Mouse (Mus musculus) midbrain, embryonic 11.5 days (tissue): ENCODE measurements around the gene Akap6. TPM values are rescaled to one million over a fixed set of nuclear protein-coding genes. Genes with fewer than 3 reads are reported as not detected.
A peak's percentile ranks its signal among the peaks of the same experiment; 100 is the strongest.

ENCODE experiments used
- ATAC-seq: fragments of 200-750 bp; cut with Nextera tagmentation; 2 replicates; pipeline ENCODE4 v1.8.0; 2017; ENCODE audit warnings: moderate TSS enrichment, moderate library complexity; ENCODE audit not compliant: low FRiP score
- DNase-seq: peaks from one replicate; pipeline ENCODE4 v3.0.0; 2015; ENCODE audit warnings: low spot score; ENCODE audit errors: missing footprints
- H3K27ac ChIP-seq: fragments of 300-500 bp; sonication (generic); 2 replicates; pipeline ENCODE4 v1.5.1; 2014; ENCODE audit warnings: low read depth, low read length
- H3K27me3 ChIP-seq: fragments of 300-500 bp; sonication (generic); 2 replicates; pipeline ENCODE4 v1.6.1; 2014; ENCODE audit warnings: mild to moderate bottlenecking, low read length, moderate library complexity, mixed read lengths; ENCODE audit not compliant: control insufficient read depth, insufficient read depth
- H3K36me3 ChIP-seq: fragments of 300-500 bp; sonication (generic); 2 replicates; pipeline ENCODE4 v1.6.1; 2014; ENCODE audit warnings: mild to moderate bottlenecking, low read length, moderate library complexity, mixed read lengths; ENCODE audit not compliant: control insufficient read depth, insufficient read depth
- H3K4me1 ChIP-seq: fragments of 300-500 bp; sonication (generic); 2 replicates; pipeline ENCODE4 v1.6.1; 2014; ENCODE audit warnings: low read length; ENCODE audit not compliant: control insufficient read depth, insufficient read depth
- H3K4me2 ChIP-seq: fragments of 300-500 bp; sonication (generic); 2 replicates; pipeline ENCODE4 v1.6.1; 2014; ENCODE audit warnings: mild to moderate bottlenecking, moderate library complexity
- H3K4me3 ChIP-seq: fragments of 300-500 bp; sonication (generic); 2 replicates; pipeline ENCODE4 v1.5.1; 2014; ENCODE audit warnings: low read depth, low read length
- H3K9ac ChIP-seq: fragments of 300-500 bp; sonication (generic); 2 replicates; pipeline ENCODE4 v1.6.1; 2014; ENCODE audit warnings: low read length
- H3K9me3 ChIP-seq: fragments of 300-500 bp; sonication (generic); 2 replicates; pipeline ENCODE4 v1.6.1; 2016; ENCODE audit warnings: low read length; ENCODE audit not compliant: control insufficient read depth
- WGBS: fragments of 180-500 bp; shearing (Covaris S2); extraction: QIAGEN DNeasy Blood & Tissue Kit; methylation state at CpG from one replicate; pipeline ENCODE4 v1.1.7; 2014; 5-methylcytosine and 5-hydroxymethylcytosine counted together
- polyA plus RNA-seq: library from polyadenylated mRNA; unstranded; fragments of >200 nt; fragmentation: Nextera tagmentation; extraction: Ambion mirVana; gene quantifications from 2 replicates; pipeline ENCODE4 v1.2.1, GENCODE M21; 2014

Gene Akap6
- polyA plus RNA-seq, 1 experiment from 2014 or later, result 16.5 TPM

DNA sequence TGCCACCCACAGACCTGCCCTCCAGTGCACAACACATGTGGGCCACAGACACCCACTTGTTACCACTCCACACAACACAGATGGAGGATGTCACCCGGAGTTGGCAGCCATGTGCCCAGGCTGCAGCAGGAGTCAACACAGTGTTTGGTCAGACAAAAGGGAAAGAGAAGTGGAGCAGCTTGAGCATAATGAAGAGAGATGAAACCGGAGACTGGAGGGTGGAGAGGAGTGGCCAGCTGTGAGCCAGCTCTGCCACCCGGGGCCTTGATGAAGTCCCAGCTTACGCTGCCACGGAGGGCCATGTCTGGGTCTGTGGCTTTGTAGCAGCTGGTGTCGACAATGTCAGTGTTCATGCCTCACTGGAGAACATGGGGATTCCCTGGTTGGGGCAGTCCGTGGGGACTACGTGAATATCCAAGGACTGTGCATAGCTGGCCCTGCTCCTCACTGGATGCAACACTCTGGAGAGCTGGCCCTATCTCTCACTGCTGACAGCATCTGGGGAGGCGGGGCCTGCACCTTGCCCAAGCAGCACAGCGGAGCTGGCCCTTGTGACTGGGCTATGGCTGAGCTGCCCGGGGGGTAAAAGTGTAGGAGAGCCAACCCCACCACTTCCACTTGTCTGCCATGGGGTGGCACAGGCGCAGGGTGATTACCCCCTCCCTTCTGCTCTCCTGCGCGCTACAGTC lies 148.8 kb downstream of the Akap6 start:
- DNase-seq, result peak; percentile 88
- no peaks in the 10 kb centered on the region for H3K27me3 ChIP-seq
- H3K27ac ChIP-seq, result peak overlapping the region; percentile 54
- 53% methylated on average over 12 of the region's 14 CpGs for WGBS
- H3K9me3 ChIP-seq, result no peaks in the 10 kb centered on the region
- H3K4me1 ChIP-seq, result peaks cover 7% of the 10 kb centered on the region
- H3K4me2 ChIP-seq, result no peak overlapping the region
- H3K9ac ChIP-seq, result no peak overlapping the region
- peak; percentile 86 for ATAC-seq
- H3K36me3 ChIP-seq, result no peaks in the 10 kb centered on the region
- H3K4me3 ChIP-seq, result no peak overlapping the region

DNA sequence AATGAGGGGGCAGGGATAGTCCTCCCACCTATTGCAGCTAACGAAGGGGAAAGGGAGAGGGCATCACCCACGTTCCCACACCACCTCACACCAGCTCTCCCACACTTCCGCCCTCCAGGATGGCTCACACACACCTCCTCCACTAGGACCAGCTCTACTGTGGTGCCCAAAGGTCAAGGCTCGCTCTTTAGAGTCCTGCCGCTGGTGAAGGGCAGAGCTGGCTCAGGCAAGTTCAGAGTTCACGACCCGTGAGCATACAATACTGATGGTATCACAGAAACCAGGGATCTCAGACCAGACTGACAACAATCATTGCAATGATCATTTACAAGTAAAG lies 149.3 kb downstream of the Akap6 start:
- H3K4me2 ChIP-seq, result no peak overlapping the region
- WGBS, result 77% methylated on average over 7 of the region's 7 CpGs
- DNase-seq (no peak), ATAC-seq (peak; percentile 46)
- no peak overlapping the region for H3K9ac ChIP-seq
- no peaks in the 10 kb centered on the region for H3K9me3 ChIP-seq
- peaks cover 7% of the 10 kb centered on the region for H3K4me1 ChIP-seq
- no peaks in the 10 kb centered on the region for H3K27me3 ChIP-seq
- no peak overlapping the region for H3K4me3 ChIP-seq
- H3K36me3 ChIP-seq, result no peaks in the 10 kb centered on the region
- no peak overlapping the region for H3K27ac ChIP-seq

DNA sequence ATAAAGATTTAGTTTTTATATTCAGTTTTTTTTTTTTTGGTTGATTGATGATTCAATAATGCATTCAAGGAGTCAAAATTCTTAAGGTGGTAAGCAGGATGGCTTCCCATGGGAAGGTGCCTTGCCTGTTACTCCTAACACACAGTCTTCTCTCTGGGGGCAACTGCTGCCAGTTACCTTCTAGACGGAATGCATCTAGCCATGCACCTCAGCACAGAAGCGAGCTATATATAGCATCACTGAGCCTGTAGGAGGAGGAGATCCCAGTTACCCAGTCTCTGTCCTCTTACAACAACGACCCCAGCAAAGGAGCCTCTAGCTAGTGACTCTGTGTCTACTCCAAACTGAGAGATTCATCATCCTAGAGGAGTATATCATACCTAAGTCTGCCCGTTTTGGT lies 150.1 kb downstream of the Akap6 start:
- Histone ChIP-seq H3K27ac (no peak overlapping the region), H3K9me3 (no peaks in the 10 kb centered on the region), H3K4me3 (no peak overlapping the region), H3K27me3 (no peaks in the 10 kb centered on the region), H3K36me3 (no peaks in the 10 kb centered on the region), H3K4me2 (no peak overlapping the region), H3K4me1 (peaks cover 7% of the 10 kb centered on the region), H3K9ac (no peak overlapping the region)
- ATAC-seq, result no peak
- DNase-seq, result no peak
- 86% methylated on average over 4 of the region's 4 CpGs for WGBS

DNA sequence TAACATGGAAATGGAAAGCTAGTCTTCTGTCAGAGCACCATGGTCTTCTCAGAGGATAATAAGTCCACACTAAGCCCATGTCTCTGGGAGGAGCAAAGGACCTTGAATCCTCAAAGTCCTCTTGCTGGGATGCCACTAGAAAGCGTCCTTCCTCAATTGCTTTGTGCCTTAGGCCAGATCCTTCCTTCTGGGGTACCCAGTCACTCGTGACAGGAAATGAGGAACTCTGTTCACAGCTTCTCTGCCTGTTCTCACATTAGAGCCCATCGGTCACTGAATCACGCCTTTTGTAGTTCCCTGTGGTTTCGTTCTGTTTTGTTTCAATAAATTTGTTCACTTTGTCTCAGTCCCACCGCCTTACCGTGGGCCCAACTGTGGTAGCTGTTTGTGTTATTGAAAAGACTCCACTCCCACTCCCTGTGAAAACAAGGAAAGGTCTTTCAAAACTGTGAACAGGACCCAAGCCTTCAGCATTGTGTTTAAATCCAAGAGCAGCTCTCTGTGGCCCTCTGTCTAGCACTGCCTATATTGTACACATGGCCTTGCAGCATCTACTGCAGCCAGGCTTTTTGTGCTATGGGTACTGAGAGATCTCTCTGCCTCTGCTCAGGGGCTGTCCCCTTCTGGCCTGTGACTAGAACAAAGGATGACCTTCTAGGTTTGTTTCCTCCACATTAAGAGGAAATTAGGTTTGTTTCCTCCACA lies 151.3 kb downstream of the Akap6 start:
- peaks cover 7% of the 10 kb centered on the region for H3K4me1 ChIP-seq
- no peaks in the 10 kb centered on the region for H3K9me3 ChIP-seq
- WGBS, result 67% methylated on average over 7 of the region's 7 CpGs
- DNase-seq, result peak; percentile 82
- no peaks in the 10 kb centered on the region for H3K36me3 ChIP-seq
- no peak overlapping the region for H3K27ac ChIP-seq
- H3K4me2 ChIP-seq, result no peak overlapping the region
- no peak overlapping the region for H3K9ac ChIP-seq
- ATAC-seq, result no peak
- no peaks in the 10 kb centered on the region for H3K27me3 ChIP-seq
- H3K4me3 ChIP-seq, result no peak overlapping the region

DNA sequence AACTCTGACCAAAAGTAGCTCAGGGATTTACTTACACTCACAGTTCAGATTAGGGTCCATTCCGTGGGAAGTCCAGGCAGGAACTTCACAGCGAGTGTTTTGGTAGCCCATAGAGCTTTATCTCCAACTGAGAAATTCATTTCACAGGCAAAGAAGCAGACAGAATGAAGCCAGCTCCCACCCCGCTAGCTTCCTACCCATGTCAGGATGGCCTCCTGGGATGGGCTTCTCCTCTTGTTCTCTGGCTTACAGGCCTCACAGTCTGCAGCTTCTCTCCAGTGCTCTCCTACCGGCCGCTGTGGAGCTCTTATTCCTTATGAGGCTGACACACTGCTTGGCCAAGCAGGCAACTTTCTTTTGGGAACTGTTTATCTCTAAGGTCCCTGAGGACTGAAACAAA lies 152.0 kb downstream of the Akap6 start:
- Histone ChIP-seq H3K4me1 (peaks cover 7% of the 10 kb centered on the region), H3K4me2 (no peak overlapping the region), H3K9me3 (no peaks in the 10 kb centered on the region), H3K4me3 (no peak overlapping the region), H3K27me3 (no peaks in the 10 kb centered on the region), H3K27ac (no peak overlapping the region), H3K36me3 (no peaks in the 10 kb centered on the region), H3K9ac (no peak overlapping the region)
- ATAC-seq (no peak), DNase-seq (no peak)
- WGBS, result 74% methylated on average over 5 of the region's 5 CpGs

DNA sequence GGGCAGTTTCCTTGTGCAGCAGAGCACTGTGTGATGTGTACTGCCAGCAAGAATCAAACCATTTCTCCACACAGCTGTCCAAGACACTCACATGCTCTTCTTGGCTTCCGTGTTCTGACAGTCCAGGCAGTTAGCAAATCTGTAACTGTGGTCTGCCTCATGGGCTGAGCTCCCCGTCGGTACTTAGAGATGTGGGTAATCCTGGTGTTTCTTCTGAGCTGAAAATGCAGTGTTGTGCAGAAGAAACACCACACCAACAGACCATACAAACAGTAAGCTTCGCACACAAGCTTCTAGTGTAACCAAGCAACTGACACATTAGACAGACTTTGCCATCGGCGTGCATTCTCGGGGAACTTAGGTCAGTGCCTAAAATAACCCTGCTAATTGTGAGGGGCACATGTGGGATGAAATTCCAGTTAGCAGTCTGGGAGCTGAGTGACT lies 155.1 kb downstream of the Akap6 start:
- Histone ChIP-seq H3K4me1 (no peaks in the 10 kb centered on the region), H3K27me3 (no peaks in the 10 kb centered on the region), H3K27ac (no peak overlapping the region), H3K9me3 (no peaks in the 10 kb centered on the region), H3K4me3 (no peak overlapping the region), H3K9ac (no peak overlapping the region), H3K36me3 (no peaks in the 10 kb centered on the region), H3K4me2 (no peak overlapping the region)
- no peak for ATAC-seq
- no peak for DNase-seq
- WGBS, result 84% methylated on average over 7 of the region's 7 CpGs

DNA sequence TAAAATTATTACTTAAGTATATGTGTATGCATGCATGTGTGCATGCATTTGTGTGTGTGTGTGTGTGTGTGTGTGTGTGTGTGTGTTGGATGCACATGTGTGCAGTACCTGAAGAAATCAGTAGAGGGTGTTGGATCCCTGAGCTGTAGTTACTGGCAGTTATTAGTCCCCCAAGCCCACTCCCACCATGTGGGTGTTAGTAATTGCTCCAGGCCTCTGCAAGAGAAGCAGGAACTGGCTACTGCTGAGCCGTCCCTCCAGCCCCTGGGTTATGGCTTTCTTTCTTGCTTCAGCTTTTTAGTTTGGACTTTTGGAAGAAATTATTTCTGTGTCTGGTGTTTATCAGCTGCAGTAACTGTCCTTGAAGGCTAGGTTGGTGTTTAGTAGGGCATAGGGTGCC lies 156.9 kb downstream of the Akap6 start:
- WGBS, result 95% methylated on average over 1 of the region's 1 CpGs
- H3K4me2 ChIP-seq, result no peak overlapping the region
- H3K9ac ChIP-seq, result no peak overlapping the region
- no peak for DNase-seq
- no peaks in the 10 kb centered on the region for H3K9me3 ChIP-seq
- no peak overlapping the region for H3K4me3 ChIP-seq
- no peak overlapping the region for H3K27ac ChIP-seq
- H3K4me1 ChIP-seq, result no peaks in the 10 kb centered on the region
- no peak for ATAC-seq
- no peaks in the 10 kb centered on the region for H3K27me3 ChIP-seq
- no peaks in the 10 kb centered on the region for H3K36me3 ChIP-seq

DNA sequence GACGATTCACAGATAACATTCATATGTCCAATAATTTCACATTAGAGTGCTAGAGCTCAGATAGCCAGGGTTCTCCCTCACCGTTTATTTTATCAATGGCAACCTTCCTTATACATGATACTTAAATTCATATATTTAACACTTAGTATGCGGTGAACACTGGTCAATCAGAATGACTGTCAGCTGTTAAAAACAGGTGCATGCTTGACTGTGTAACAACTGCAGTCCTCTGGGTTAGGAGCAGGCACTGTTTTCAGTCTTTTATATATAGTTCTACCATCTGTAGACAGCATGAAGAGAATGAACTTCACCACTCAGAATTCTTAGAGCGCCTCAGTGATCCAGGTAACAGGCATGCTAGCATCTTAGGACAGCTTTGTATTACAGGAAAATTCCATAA lies 158.1 kb downstream of the Akap6 start:
- H3K4me2 ChIP-seq, result no peak overlapping the region
- no peak overlapping the region for H3K9ac ChIP-seq
- WGBS, result 93% methylated on average over 4 of the region's 4 CpGs
- DNase-seq (no peak), ATAC-seq (no peak)
- H3K27ac ChIP-seq, result no peak overlapping the region
- no peaks in the 10 kb centered on the region for H3K36me3 ChIP-seq
- H3K4me3 ChIP-seq, result no peak overlapping the region
- H3K9me3 ChIP-seq, result no peaks in the 10 kb centered on the region
- no peaks in the 10 kb centered on the region for H3K27me3 ChIP-seq
- no peaks in the 10 kb centered on the region for H3K4me1 ChIP-seq

DNA sequence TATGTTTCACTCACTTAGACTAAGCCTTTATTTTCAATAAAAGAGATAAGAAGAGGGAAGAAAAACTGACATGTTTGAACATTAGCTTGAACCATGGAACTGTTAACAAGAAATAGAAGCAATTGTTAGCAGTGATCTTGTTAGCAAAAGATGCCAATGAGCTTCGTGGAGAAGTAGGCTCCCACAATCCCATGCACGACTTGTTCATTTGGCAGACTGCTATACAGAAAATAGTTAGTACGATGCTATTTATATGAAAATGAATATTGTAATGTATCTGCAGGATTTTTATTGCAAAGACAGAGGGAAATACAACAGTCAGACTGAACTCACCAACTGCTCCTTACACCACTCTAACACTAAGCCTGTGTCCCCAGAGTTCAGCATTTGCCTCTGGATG lies 162.7 kb downstream of the Akap6 start:
- WGBS, result 92% methylated on average over 3 of the region's 3 CpGs
- Histone ChIP-seq H3K27ac (no peak overlapping the region), H3K4me1 (no peaks in the 10 kb centered on the region), H3K9me3 (peaks cover 4% of the 10 kb centered on the region; the same call in 1 of the 2 replicates), H3K4me2 (no peak overlapping the region), H3K36me3 (no peaks in the 10 kb centered on the region), H3K9ac (no peak overlapping the region), H3K4me3 (no peak overlapping the region), H3K27me3 (no peaks in the 10 kb centered on the region)
- ATAC-seq (no peak), DNase-seq (no peak)
